Mouse (Mus musculus) hindbrain, embryonic 16.5 days (tissue): ENCODE results near the gene Ehf. TPM values are rescaled to one million over a fixed set of nuclear protein-coding genes. Genes with fewer than 3 reads are reported as not detected.

ENCODE experiments used
- ATAC-seq: fragments of 200-750 bp; cut with Nextera tagmentation; 2 replicates; pipeline ENCODE4 v1.8.0; 2017; ENCODE audit warnings: moderate TSS enrichment, moderate library complexity
- H3K27ac ChIP-seq: fragments of 300-500 bp; sonication (generic); 2 replicates; pipeline ENCODE4 v1.5.1; 2014; ENCODE audit warnings: low read depth, mild to moderate bottlenecking, control low read depth, low read length, moderate library complexity
- H3K27me3 ChIP-seq: fragments of 300-500 bp; sonication (generic); replicated peaks from 2 replicates; pipeline ENCODE4 v1.6.1; 2014; ENCODE audit warnings: low read length; ENCODE audit not compliant: control insufficient read depth, insufficient read depth
- H3K36me3 ChIP-seq: fragments of 300-500 bp; sonication (generic); 2 replicates; pipeline ENCODE4 v1.6.1; 2014; ENCODE audit warnings: mild to moderate bottlenecking, low read length, moderate library complexity, mixed read lengths; ENCODE audit not compliant: control insufficient read depth, insufficient read depth
- H3K4me1 ChIP-seq: fragments of 300-500 bp; sonication (generic); 2 replicates; pipeline ENCODE4 v1.6.1; 2014; ENCODE audit warnings: low read depth, low read length; ENCODE audit not compliant: control insufficient read depth, insufficient read depth
- H3K4me2 ChIP-seq: fragments of 300-500 bp; sonication (generic); 2 replicates; pipeline ENCODE4 v1.6.1; 2014; ENCODE audit warnings: mild to moderate bottlenecking, low read length, control low read depth, moderate library complexity
- H3K4me3 ChIP-seq: fragments of 300-500 bp; sonication (generic); 2 replicates; pipeline ENCODE4 v1.5.1; 2014; ENCODE audit warnings: mild to moderate bottlenecking, low read length, control low read depth, moderate library complexity
- H3K9ac ChIP-seq: fragments of 300-500 bp; sonication (generic); 2 replicates; pipeline ENCODE4 v1.6.1; 2014; ENCODE audit warnings: low read depth, mild to moderate bottlenecking, control low read depth, low read length, moderate library complexity
- H3K9me3 ChIP-seq: fragments of 300-500 bp; sonication (generic); 2 replicates; pipeline ENCODE4 v1.6.1; 2014; ENCODE audit warnings: mild to moderate bottlenecking, low read length, moderate library complexity; ENCODE audit not compliant: control insufficient read depth
- WGBS: fragments of 180-500 bp; shearing (Covaris S2); extraction: QIAGEN DNeasy Blood & Tissue Kit; methylation state at CpG from one replicate; pipeline ENCODE4 v1.1.7; 2014; 5-methylcytosine and 5-hydroxymethylcytosine counted together
- polyA plus RNA-seq: library from polyadenylated mRNA; unstranded; fragments of >200 nt; fragmentation: Nextera tagmentation; extraction: Ambion mirVana; gene quantifications from 2 replicates; pipeline ENCODE4 v1.2.1, GENCODE M21; 2015

The Ehf gene
- polyA plus RNA-seq, 1 experiment from 2014 or later: 0.14 TPM

DNA sequence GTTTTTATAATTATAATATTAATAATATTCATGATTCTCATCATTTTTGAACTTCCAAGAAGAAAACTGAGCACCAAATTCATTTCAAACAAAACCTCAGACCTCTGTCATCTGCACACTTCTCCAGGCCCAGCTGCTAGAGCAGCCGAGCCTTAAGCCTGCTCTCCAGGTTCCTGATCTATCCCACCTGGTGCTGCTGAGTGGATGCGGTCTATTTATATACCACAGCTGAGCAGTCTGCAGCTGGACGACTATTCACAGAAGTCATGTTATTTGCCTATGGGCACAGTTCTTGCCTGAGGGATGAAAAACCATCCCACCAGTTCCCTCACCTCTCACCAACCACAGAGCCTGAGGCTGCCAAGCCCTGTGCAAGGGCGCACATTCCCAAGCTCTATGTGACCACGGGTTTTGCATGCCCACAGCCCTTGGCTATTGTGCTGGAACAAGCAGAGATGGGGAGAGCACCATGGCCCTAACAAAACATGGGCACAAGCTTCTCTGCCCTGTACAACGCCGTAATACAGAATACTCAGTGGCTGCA, 13.6 kb downstream of the Ehf start:
- H3K27me3 ChIP-seq: no peaks in the 10 kb centered on the region
- H3K36me3 ChIP-seq: no peaks in the 10 kb centered on the region
- H3K4me3 ChIP-seq: no peak overlapping the region
- no peak for ATAC-seq
- no peaks in the 10 kb centered on the region for H3K4me1 ChIP-seq
- no peak overlapping the region for H3K4me2 ChIP-seq
- WGBS: 77% methylated on average over 7 of the region's 7 CpGs
- no peak overlapping the region for H3K27ac ChIP-seq
- H3K9me3 ChIP-seq: no peaks in the 10 kb centered on the region
- no peak overlapping the region for H3K9ac ChIP-seq

DNA sequence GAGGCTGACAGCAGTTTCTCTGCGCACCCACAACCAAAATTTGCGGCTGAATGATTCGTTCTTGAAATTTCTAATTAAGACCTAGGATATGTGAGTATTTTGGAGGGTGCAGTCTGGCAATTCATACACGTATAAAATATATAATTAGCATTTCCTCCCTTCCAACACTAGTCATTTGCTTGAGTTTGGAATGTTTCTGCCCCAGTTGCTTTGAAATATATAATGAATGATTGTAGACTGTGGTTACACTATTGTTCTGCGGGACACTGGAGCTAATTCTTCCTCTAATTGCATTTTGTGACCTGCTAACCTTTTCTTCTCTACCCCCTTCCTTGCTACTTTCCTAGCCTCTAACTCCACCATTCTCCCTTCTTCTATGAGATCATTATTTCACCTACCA, 15.4 kb downstream of the Ehf start:
- Histone ChIP-seq H3K9ac (no peak overlapping the region), H3K27ac (no peak overlapping the region), H3K4me2 (no peak overlapping the region), H3K9me3 (no peaks in the 10 kb centered on the region), H3K36me3 (no peaks in the 10 kb centered on the region), H3K27me3 (no peaks in the 10 kb centered on the region), H3K4me1 (no peaks in the 10 kb centered on the region), H3K4me3 (no peak overlapping the region)
- WGBS: 74% methylated on average over 5 of the region's 5 CpGs
- ATAC-seq: no peak

DNA sequence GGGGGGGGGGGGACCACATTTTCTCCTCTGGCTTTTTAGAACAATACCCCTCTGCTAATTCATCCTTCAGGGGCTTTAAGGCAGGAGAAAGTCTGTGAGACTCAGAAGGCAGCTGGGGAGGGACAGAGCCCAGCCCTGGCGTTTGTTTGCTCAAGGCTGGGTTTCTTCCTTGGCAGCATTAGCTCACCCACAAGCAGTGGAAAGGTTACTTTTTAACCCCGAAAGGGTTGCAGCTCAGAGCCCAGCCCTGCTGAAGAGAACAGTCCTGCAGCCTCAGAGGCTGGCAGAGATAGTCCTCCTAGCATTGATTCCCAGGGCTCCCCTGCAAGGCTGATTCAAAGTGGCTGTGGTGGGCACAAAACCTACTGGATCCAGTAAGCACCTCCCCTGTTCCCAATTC, 17.5 kb downstream of the Ehf start:
- Histone ChIP-seq H3K36me3 (no peaks in the 10 kb centered on the region), H3K4me3 (no peak overlapping the region), H3K27me3 (no peaks in the 10 kb centered on the region), H3K9ac (no peak overlapping the region), H3K4me1 (no peaks in the 10 kb centered on the region), H3K9me3 (no peaks in the 10 kb centered on the region), H3K4me2 (no peak overlapping the region), H3K27ac (no peak overlapping the region)
- ATAC-seq: no peak
- 40% methylated on average over 2 of the region's 2 CpGs for WGBS

DNA sequence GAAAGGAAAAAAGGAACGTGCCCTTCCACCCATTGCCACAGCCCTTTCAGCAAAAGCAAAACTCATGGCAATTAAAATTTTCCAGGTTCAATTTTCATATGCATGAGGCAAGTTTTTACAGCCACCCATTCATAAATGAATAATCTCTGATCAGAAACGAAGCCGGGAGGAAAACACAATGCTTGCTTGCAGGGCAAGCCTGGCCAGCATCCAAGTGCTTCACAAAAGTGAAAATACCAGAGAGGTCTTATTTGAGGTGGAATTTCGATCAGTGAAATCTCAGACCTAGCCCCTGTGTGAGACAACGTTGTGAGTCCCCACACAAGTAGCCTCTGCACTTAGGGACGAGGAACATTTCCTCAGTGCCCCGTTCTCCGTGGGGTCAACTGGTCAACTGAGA, 19.3 kb downstream of the Ehf start:
- no peak for ATAC-seq
- 70% methylated on average over 8 of the region's 8 CpGs for WGBS
- no peaks in the 10 kb centered on the region for H3K36me3 ChIP-seq
- H3K4me3 ChIP-seq: no peak overlapping the region
- H3K9me3 ChIP-seq: no peaks in the 10 kb centered on the region
- H3K4me2 ChIP-seq: no peak overlapping the region
- no peak overlapping the region for H3K27ac ChIP-seq
- H3K27me3 ChIP-seq: no peaks in the 10 kb centered on the region
- no peak overlapping the region for H3K9ac ChIP-seq
- H3K4me1 ChIP-seq: no peaks in the 10 kb centered on the region

DNA sequence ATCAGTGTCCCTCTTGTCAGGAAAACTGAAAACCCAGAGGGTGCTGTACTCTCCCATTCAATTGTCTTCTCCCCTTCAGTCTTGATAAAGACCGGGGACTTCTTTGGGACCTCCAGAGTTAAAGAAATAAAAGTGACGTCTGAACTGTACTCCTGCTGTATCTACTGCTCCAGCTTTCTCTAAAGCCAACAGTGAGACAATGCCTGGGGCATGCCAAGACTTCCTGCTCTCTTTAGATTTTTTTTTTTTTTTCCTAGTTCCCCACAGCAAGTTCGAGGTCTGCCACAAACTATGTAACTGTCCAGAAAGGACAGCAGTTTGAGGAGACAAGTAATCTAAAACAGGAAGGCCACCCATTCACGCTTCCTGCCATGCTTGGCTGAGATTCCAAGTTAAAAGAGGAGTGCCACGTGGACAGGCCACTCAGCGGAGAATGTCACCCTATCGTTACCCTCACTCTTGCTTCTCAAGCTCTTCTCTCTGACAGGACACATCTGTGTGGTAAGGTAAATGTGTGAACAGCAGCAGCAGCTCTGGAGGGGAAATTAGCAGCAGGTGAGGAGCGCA, 20.8 kb downstream of the Ehf start:
- Histone ChIP-seq H3K4me1 (no peaks in the 10 kb centered on the region), H3K27ac (no peak overlapping the region), H3K9ac (no peak overlapping the region), H3K4me2 (no peak overlapping the region), H3K4me3 (no peak overlapping the region), H3K27me3 (no peaks in the 10 kb centered on the region), H3K9me3 (no peaks in the 10 kb centered on the region), H3K36me3 (no peaks in the 10 kb centered on the region)
- no peak for ATAC-seq
- 77% methylated on average over 8 of the region's 8 CpGs for WGBS

DNA sequence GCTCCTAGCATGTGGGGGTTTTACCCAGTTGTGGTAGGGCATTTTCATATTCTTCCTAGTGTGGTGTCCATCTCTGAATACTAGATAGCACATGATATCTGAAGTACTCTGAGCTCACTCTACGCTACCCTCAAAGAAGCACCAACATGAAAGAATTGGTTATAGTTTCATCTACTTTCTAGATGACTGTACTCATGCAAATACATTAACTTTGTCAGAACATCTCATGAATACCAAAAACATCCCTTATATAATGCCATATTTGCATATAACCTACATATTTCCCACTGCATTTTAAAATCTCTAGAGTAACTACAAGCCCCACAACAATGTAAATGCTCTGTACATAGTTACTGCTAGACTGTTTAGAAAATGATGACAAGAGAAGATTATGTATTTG, 23.2 kb downstream of the Ehf start:
- Histone ChIP-seq H3K9ac (no peak overlapping the region), H3K4me3 (no peak overlapping the region), H3K27me3 (no peaks in the 10 kb centered on the region), H3K4me2 (no peak overlapping the region), H3K27ac (no peak overlapping the region), H3K36me3 (no peaks in the 10 kb centered on the region), H3K9me3 (no peaks in the 10 kb centered on the region), H3K4me1 (no peaks in the 10 kb centered on the region)
- 92% methylated on average over 1 of the region's 1 CpGs for WGBS
- ATAC-seq: no peak

DNA sequence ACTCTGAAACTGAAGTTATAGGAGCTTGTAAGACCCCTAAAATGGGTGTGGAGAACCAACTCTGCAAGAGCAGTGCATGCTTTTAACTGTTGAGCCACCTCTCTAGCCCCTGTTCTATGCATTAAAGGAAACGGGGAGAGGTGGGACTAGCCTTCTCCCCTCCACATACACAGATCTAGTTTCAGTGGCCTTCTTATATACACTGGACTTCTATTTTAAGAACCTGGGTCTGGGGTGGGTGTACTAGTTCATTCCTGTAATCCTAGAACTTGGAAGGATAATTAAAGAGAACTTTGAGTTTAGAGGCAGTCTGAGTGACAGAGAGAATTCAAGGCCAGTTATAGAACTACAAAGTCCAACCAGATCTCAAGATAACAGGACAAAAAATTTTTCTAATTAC, 24.6 kb downstream of the Ehf start:
- WGBS: 88% methylated on average over 1 of the region's 1 CpGs
- no peaks in the 10 kb centered on the region for H3K36me3 ChIP-seq
- no peak overlapping the region for H3K4me3 ChIP-seq
- H3K4me1 ChIP-seq: no peaks in the 10 kb centered on the region
- H3K27me3 ChIP-seq: no peaks in the 10 kb centered on the region
- no peak overlapping the region for H3K4me2 ChIP-seq
- ATAC-seq: no peak
- H3K9ac ChIP-seq: no peak overlapping the region
- no peaks in the 10 kb centered on the region for H3K9me3 ChIP-seq
- no peak overlapping the region for H3K27ac ChIP-seq

DNA sequence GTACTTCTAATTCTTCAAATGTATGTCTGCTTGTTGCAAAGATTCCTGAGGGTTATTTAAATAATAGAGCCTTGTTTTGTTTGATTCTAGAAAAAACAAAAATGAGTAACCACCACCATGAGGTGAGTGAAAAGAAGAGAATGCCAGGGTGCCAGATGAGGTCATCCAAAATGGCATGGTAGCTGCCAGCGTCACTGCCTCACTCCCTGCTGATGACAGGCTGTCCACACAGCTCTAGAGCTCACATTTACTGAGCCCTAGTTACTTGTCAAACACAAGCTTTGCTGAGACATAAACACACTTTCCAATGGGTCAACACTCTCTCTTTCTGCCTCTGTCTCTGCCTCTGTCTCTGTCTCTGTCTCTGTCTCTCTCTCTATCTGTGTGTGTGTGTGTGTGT, 25.3 kb downstream of the Ehf start:
- 63% methylated on average over 1 of the region's 1 CpGs for WGBS

DNA sequence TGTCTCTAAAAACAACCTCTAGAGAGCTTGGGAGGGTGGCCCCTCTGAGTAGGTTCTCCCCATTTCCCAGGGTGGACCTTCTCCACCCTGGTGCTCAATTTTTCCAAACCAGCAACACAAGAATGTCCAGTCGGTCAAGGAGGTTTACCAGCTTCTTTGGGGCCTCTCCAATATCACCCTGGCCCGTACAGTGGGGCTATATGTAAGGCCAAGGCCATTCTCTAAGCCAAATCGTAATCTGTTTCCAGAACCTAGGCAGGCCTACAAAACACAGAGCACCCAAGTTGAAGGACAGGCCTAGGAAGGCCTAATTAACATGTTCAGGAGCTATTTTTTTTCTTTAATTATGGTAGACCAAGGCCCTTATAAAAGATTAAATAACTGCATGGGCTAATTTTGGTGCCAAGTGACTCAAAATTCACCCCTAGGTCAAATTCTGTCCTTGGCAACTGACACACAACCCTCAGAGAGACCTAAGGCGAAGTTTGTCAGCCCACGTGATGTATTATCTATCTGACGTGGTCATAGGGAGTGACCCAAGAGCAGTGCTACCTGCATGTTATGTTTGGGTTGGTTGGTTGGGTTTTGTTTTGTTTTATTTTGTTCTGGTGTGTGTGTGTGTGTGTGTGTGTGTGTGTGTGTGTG, 27.6 kb downstream of the Ehf start:
- no peak overlapping the region for H3K4me2 ChIP-seq
- ATAC-seq: no peak
- no peak overlapping the region for H3K9ac ChIP-seq
- H3K27ac ChIP-seq: no peak overlapping the region
- H3K4me3 ChIP-seq: no peak overlapping the region
- H3K4me1 ChIP-seq: no peaks in the 10 kb centered on the region
- H3K36me3 ChIP-seq: no peaks in the 10 kb centered on the region
- no peaks in the 10 kb centered on the region for H3K27me3 ChIP-seq
- no peaks in the 10 kb centered on the region for H3K9me3 ChIP-seq
- 90% methylated on average over 6 of the region's 6 CpGs for WGBS

More for the DNA sequence above, 25.3 kb downstream of the Ehf start:
- Histone ChIP-seq H3K27ac (no peak overlapping the region), H3K27me3 (no peaks in the 10 kb centered on the region), H3K4me3 (no peak overlapping the region), H3K9ac (no peak overlapping the region), H3K9me3 (no peaks in the 10 kb centered on the region), H3K36me3 (no peaks in the 10 kb centered on the region), H3K4me1 (no peaks in the 10 kb centered on the region), H3K4me2 (no peak overlapping the region)
- ATAC-seq: no peak
